Mouse (Mus musculus): ENCODE results near the gene Pgap2.

The Pgap2 gene

DNA sequence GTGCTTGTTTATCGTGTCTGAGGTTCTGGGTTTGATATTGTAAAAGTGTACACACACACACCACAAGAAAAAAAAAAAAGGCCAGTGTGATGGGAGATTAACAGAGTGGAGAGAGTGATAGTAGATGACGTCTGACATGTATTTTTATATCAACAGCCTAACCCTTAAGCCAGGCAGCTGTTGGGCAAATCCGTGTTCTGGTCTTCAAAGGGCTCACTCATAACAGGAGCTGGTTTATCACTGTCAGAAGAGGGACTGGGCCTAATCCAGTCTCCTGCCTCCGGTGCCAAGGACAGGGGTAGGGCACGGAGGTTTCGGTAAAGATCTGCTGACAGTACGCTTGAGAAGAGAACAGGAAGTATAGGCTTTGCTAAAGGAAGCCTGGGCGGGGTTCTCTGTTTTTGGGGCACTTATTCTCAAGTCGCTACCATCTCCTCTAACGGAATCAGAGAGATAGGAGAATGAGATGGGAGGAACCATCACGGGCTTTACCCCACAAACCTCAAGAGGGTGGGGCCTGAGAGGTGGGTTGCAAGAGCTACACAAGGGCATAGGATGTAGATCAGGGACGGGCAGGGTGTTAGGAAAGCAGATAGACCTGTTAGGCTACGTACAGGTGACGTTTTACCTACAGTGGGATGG is 56.5 kb downstream of the Pgap2 start:
- no peak for DNase-seq (ENCODE audit: low spot score in 2 of 2)

DNA sequence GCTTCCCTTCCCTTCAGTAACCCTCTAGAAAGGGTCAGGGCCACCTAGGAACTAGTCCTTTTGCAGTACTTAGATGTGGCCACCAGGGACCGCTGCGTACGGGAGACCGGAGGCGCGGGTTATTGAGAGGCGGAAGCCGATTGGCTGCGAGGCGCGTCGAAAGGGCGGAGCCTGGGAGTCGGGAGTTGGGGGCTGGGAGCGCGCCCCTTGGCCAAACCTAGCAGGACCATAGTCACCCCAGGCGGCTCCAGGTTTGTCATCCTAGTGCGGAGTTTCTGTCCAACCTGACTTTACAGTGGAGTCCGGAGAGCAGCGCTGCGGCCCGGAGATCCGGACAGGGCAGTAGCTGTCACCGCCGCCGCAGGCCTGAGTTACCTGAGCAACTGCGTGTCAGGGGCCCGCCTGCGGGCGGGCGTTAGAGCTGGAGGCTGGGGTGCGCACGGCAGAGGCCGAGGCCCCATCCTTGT is 57.1 kb downstream of the Pgap2 start:
- DNase-seq (ENCODE audit: low spot score in 2 of 2): peak; percentile 88 to 97

DNA sequence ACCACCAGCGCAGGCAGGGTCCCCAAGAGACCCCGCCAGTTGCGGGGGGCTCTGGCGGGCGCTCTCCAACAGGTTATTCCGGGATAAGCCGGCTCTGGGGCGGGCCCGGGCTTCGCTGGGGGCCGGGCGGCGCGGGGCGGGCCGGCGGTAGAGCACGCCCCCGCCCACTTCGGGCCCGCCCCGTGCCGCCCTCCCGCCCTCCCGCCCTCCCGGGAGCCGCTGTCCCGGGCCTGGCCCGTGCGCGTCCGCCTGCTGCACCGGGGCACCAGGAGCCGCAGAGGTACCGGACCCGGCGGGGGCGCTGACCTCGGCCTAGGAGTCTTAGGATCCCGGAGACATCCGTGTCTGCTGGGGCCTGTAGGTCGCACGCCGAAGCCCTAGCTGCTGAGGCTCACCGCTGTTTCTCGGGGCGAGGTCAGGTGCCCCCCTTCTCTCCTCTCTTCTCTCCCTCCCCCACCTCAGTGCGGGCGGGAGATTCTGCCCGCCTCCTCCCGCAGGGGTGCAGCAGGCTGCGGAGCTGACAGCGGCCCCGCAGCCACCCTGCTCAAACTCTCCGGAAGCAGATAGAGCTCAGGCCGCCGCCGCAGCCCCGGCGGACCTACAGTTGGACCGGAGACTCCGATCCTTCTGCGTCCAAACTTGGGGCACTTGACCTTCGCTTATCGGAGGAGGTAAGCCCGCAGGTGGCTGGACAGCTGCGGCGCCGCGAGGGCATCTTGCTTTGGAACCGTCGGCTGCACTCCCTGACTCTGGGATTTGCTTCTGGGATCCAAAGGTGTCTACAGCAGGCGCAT is 57.8 kb downstream of the Pgap2 start, which contains the start of gene Stim1:
Gene Stim1, plus strand, starts transcription at position 206 of the 794 bp plus-strand sequence.
- DNase-seq (ENCODE audit: low spot score in 2 of 2): peak; percentile 63

DNA sequence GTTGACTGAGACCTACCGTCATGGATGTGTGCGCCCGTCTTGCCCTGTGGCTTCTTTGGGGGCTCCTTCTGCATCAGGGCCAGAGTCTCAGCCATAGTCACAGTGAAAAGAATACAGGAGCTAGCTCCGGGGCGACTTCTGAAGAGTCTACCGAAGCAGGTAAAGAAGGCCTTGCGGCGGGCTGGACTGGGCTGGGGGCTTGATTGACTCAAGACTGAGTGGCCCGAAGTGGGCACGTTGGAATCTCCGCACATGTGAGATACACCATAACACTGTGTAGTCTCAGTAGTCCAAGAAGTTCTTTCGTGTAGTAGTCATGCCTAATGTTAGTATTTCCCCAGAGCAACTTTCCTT is 58.4 kb downstream of the Pgap2 start:
- no peak for DNase-seq (ENCODE audit: low spot score in 2 of 2)

- no peak for DNase-seq (ENCODE audit: low spot score in 2 of 2)
Observed at GRCm38 (mm10) chr7:102272422-102272948, 62.5 kb downstream of the Pgap2 start.

GRCm38 (mm10) chr7:102281403-102281802 is 71.4 kb downstream of the Pgap2 start:
- DNase-seq (ENCODE audit: low spot score in 2 of 2): no peak

DNA sequence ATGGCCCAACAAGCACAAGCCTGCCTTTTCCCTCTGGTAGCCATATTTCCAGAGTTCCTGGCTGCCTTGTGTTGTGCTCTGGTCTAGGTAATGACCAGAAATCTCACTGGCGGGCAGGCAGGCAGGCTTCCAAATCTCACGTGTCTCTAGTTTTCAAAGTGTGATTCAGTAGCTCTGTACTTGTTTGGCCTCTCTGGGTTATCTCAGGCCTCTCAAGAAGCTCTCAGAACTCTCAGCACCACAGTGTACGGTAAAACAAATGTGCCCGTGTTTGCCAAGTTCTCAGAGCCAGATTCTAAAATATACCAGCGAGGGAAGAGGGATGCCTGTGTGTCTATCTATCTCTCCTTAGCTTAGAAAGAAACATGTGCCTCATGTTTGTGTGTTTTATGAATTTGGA is 72.3 kb downstream of the Pgap2 start:
- no peak for DNase-seq (ENCODE audit: low spot score in 2 of 2)

Measured in urinary bladder, postnatal 4 days (tissue).